Mouse (Mus musculus) lung, postnatal 4 days (tissue): ENCODE data around the gene Rpl37a.

ENCODE experiments used
- DNase-seq, 2 experiments: peaks; one replicate each; pipeline ENCODE4 v3.0.0; 2021

Gene Rpl37a

GRCm38 (mm10) chr1:72710753-72711653, at the start of gene Rpl37a:
Rpl37a (plus strand) TSS chr1:72711290.
- peak; percentile 96 for DNase-seq

GRCm38 (mm10) chr1:72673070-72673469, 38.0 kb upstream of the Rpl37a start:
- peak; percentile 44 to 60 for DNase-seq

- DNase-seq = no peak
These were observed 14.8 kb upstream of the Rpl37a start for GRCm38 (mm10) chr1:72696256-72696655.

GRCm38 (mm10) chr1:72698651-72699050, 12.4 kb upstream of the Rpl37a start:
- peak in 1 of 2 experiments; percentile 34 for DNase-seq

DNA sequence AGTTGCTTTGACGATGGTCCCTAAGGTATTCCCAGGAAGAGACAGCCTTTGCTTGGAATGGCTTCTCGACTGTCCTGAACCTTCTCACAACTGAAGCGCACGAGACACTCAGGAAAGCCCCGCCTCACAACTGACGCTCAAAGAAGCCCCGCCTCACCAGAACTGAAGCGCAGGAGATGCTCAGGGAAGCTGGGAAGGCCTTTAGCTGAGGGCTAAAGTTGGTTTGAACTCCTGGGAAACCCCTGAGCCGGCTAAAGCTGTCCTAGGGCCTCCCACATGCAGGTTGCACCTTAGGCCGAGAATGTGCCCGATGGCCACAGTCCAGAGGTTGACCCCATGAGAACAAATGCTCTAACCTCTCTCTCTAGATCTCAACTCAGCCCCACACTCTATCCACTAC, 10.6 kb upstream of the Rpl37a start, which contains the start of gene Ankar:
Gene Ankar, minus strand, starts transcription at position 101 of the 400 bp plus-strand sequence.
- DNase-seq = no peak

- no peak for DNase-seq
These were observed 3.6 kb upstream of the Rpl37a start for GRCm38 (mm10) chr1:72707525-72707924.

- DNase-seq = no peak
These were observed 594 bp downstream of the Rpl37a start for GRCm38 (mm10) chr1:72711684-72712083.

DNA sequence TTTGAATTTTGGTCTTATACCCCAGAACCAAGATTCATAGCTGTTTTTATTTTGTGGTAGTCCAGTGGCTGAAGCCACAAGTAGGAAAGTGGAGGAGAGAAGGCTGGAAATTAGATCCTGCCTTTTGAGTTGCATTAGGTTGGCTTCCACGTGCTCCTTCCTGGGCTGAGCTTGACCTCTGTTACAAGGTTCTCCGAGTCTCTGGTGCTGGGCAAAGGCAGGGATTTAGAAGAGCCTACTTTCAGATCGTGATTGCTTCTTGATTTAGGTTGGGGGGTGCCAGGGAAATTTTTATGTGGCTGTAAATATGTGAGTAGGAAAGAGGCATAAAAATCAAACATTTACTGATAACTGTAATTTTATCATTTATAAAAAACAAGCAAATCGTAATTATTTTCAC, 3.5 kb downstream of the Rpl37a start:
- no peak for DNase-seq

GRCm38 (mm10) chr1:72715065-72715464, 4.0 kb downstream of the Rpl37a start:
- no peak for DNase-seq

- DNase-seq = no peak
These were observed 4.7 kb downstream of the Rpl37a start for GRCm38 (mm10) chr1:72715593-72716361.

- DNase-seq = no peak
These were observed 5.3 kb downstream of the Rpl37a start for GRCm38 (mm10) chr1:72716421-72716820.

DNA sequence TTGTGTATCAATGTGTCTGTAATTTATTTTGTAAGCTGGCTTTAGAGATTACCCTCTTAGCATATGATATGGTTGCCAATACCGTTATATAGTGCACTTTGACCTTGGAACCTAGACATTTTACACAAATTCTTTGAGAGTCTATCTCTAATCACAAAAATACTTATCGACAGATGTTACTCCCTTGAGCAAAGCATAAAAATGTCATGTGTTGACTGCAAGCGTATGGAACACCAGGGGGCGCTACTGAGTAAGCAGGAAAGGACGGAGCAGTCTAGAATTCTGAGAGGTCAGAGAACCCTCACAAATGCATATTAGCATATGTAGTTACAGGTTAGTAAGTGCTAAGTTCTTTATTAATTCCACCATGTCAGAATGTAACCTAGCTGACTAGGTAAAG, 5.8 kb downstream of the Rpl37a start:
- DNase-seq = peak; percentile 50 to 80

DNA sequence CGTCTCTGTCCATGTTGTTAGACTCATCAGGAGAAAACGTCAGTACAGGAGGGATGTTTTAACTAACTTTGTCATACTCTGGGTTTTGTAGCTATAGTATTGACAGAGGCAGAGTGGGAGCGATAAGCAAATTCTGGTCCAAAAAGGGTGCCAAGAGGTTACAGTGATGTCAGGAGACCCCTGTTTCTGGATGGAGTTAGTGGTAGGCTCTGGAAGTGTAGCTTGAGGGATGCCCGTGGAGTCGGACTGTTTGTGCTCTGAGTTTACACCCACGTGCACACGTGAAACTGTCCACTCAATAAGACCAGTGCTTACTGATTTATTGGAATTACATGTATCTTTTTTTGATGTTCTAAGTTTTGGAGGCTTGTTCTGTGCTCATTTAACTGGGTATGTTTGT, 6.5 kb downstream of the Rpl37a start:
- no peak for DNase-seq

DNA sequence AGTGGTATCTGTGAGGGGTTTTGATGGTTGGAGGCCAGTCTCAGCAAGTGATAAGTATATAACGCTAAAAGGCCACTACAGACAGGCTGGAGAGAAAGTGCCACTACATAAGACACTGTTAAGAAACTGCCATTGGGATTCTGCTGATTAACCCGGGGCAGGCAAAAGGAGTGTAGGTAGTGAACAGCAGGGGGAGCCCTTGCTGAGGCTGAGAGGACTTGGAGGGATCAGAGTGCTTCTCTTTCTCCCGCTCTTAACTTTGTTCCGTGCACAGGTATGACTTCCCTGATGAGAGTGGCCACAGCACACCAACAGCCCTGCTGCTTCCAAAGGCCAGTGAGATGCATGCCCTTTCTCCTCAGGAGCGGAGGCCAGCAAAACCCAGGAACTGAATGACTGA, 7.8 kb downstream of the Rpl37a start:
- DNase-seq = peak; percentile 46 to 71

GRCm38 (mm10) chr1:72720115-72720725, 9.1 kb downstream of the Rpl37a start:
- DNase-seq = peak in 1 of 2 experiments; percentile 50

- no peak for DNase-seq
These were observed 11.6 kb downstream of the Rpl37a start for GRCm38 (mm10) chr1:72722646-72723045.

GRCm38 (mm10) chr1:72724354-72724753, 13.3 kb downstream of the Rpl37a start:
- DNase-seq = no peak

GRCm38 (mm10) chr1:72725941-72726340, 14.9 kb downstream of the Rpl37a start:
- DNase-seq = no peak

GRCm38 (mm10) chr1:72728781-72729180, 17.7 kb downstream of the Rpl37a start:
- DNase-seq = no peak

DNA sequence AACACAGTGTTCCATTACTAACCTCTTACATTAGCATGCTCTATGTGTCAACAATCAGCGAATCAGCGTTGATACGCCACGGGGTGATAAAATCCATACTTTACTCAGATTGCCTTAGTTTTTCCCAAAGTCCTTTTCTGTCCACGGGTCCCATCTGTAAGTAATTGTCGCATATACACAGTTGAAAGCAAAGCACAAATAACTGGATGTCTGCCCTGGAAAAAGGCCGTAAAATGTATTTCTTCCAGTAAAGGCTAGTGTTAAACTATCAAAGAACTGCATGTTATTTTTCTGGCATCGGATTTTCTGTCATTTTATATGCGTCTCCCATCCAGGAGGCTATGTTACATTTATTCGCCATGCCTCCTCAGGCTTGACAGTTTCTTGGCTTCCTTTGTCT, 19.0 kb downstream of the Rpl37a start:
- no peak for DNase-seq

DNA sequence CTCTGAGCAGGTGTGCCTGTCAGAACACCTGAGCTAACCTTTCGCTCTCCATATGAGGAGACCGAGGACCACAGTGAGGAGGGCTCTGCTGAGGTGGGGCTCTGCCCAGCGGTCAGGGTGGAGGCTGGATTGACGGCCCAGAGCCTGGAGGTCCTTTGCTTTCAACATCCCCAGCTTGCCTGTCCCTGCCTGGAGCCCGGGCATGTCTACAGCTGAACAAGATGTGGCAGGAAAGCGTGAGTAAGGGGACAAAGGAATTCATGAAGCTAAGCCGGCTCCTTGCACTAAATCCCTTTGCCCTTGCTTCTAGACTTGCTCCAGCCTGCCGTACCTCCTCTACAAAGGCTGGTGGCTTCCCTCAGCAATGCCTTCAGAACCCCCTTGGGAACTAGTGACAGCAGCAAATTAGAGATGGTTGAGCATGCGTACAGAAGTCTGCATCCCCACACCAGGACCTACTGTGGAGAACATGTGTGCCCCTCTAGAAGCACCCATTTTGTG, 22.2 kb downstream of the Rpl37a start:
- no peak for DNase-seq

DNA sequence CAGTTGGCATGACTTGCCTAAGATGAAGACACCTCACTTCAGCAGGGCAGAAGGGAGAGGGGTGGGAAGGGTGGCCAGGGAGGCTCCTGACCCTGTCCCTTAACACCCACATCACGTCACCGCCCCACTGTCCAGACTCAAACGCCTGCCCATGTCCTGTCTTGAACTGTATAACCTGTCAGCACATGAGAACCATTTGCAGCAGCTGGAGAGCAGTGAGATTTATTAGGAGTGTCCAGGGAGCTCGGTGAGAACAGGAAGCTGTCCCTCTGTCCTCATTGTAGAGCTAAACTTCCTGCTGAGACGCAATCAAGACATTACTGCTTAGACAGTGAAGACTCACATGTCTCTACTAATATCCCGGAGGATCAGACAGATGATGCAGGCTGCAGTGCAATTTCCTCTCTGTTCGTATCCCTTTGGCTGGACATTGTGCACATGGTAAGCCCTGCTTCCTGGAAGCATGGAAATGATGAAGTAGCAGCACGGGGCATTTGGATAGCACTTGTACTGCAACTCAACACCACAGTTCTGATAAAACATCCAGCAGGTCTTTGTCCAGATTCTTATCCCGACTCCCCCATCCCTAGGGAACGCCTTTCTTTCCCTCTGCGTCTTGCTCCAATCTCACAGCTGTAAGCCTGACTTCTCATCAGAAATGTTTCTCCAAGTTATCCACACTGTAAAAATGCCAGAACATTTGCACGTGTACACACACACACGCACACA, 25.5 kb downstream of the Rpl37a start:
- DNase-seq = peak; percentile 18 to 38
